Mouse (Mus musculus): ENCODE measurements around the gene Slc4a1ap. TPM values are rescaled to one million over a fixed set of nuclear protein-coding genes. Genes with fewer than 3 reads are reported as not detected.

Gene Slc4a1ap
- polyA plus RNA-seq, 1 experiment: 16.9 TPM

GRCm38 (mm10) chr5:31603766-31604165 lies 77.0 kb downstream of the Slc4a1ap start:
- no peak overlapping the region for H3K4me3 ChIP-seq (ENCODE audit: control insufficient read depth, low read depth, low read length)
- no peaks in the 10 kb centered on the region; the same call in none of the 2 replicates for H3K4me1 ChIP-seq (ENCODE audit: control insufficient read depth, insufficient read depth, low read length)
- no peaks in the 10 kb centered on the region for H3K36me3 ChIP-seq (ENCODE audit: control insufficient read depth, insufficient read depth, low read length)
- TF ChIP-seq POLR2A (IDR thresholded peaks at IDR 0.05; ENCODE audit: control insufficient read depth, low read depth, low read length): no peak
- no peak for TF ChIP-seq CTCF (IDR thresholded peaks at IDR 0.05; ENCODE audit: control insufficient read depth, insufficient read depth, insufficient replicate concordance, low read depth, low read length)
- no peaks in the 10 kb centered on the region for H3K27me3 ChIP-seq (ENCODE audit: control insufficient read depth, insufficient read depth, low read length)
- no peak overlapping the region for H3K27ac ChIP-seq (ENCODE audit: control insufficient read depth, insufficient read depth, low read depth, low read length)

DNA sequence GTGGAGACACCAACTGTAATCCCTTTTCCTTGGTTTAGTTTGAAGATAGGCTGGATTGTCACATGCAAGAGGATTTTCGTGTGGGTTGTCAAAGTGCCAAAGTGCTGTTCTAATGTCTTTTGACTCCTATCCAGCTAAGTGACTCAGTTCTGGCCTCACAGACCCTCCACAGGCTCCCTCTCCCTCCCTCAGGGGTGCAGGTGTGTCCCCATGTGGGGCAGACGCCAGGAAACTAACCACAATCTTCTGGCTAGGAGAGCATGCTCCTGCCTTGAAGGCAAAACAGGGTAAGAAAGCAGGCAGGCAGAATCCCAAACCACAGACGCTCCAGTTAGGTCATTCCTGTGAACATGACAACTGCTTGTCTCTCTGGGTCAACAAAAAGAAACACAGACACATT lies 79.4 kb downstream of the Slc4a1ap start:
- TF ChIP-seq POLR2A (IDR thresholded peaks at IDR 0.05; ENCODE audit: control insufficient read depth, low read depth, low read length) (no peak), CTCF (IDR thresholded peaks at IDR 0.05; ENCODE audit: control insufficient read depth, insufficient read depth, insufficient replicate concordance, low read depth, low read length) (no peak)
- Histone ChIP-seq H3K4me1 (ENCODE audit: control insufficient read depth, insufficient read depth, low read length) (no peaks in the 10 kb centered on the region; the same call in none of the 2 replicates), H3K27ac (ENCODE audit: control insufficient read depth, insufficient read depth, low read depth, low read length) (no peak overlapping the region)

More for the DNA sequence above, 79.4 kb downstream of the Slc4a1ap start:
- H3K27me3 ChIP-seq (ENCODE audit: control insufficient read depth, insufficient read depth, low read length): no peaks in the 10 kb centered on the region
- no peak overlapping the region for H3K4me3 ChIP-seq (ENCODE audit: control insufficient read depth, low read depth, low read length)
- no peaks in the 10 kb centered on the region for H3K36me3 ChIP-seq (ENCODE audit: control insufficient read depth, insufficient read depth, low read length)

Other genes with a start within 250 kb of the Slc4a1ap start
- 439 and 454 TPM in 2 replicates for gene Ift172, start 235.9 kb upstream of the Slc4a1ap start, polyA plus RNA-seq (2012; rRNA removed)
- gene Fndc4, start 230.9 kb upstream of the Slc4a1ap start, polyA plus RNA-seq (2012; rRNA removed): 1.4 and 2.0 TPM in 2 replicates
- gene Gckr, start 229.6 kb upstream of the Slc4a1ap start, polyA plus RNA-seq (2012; rRNA removed): 0.53 and 0.55 TPM in 2 replicates
- gene Zfp512, start 74.6 kb upstream of the Slc4a1ap start, polyA plus RNA-seq (2012; rRNA removed): 9.1 and 9.2 TPM in 2 replicates
- 4.9 and 5.4 TPM in 2 replicates for gene 4930548H24Rik, start 41.3 kb upstream of the Slc4a1ap start, polyA plus RNA-seq (2012; rRNA removed)
- 13.3 and 15.7 TPM in 2 replicates for gene Gpn1, start 32.3 kb upstream of the Slc4a1ap start, polyA plus RNA-seq (2012; rRNA removed)
- 5.9 and 6.4 TPM in 2 replicates for gene Supt7l, start 812 bp downstream of the Slc4a1ap start, polyA plus RNA-seq (2012; rRNA removed)
- gene Mrpl33, start 69.9 kb downstream of the Slc4a1ap start, polyA plus RNA-seq (2012; rRNA removed): 18.2 and 22.5 TPM in 2 replicates
- gene Rbks, start 170.6 kb downstream of the Slc4a1ap start, polyA plus RNA-seq (2012; rRNA removed): 17.8 and 19.4 TPM in 2 replicates
- 38.5 and 39.6 TPM in 2 replicates for gene Babam2, start 170.7 kb downstream of the Slc4a1ap start, polyA plus RNA-seq (2012; rRNA removed)